Mouse (Mus musculus) right cerebral cortex, adult 2 months (tissue): Measurements from ENCODE around the gene Anln.
A peak's percentile ranks its signal among the peaks of the same experiment; 100 is the strongest.
"Not testable (repeated sequence)": the region's sequence is repeated elsewhere in the genome, so short reads cannot be mapped to it uniquely, and the experiment has no call there.

Experiments used
- DNase-seq, 2 experiments: peaks; one replicate each; pipeline ENCODE4 v3.0.0; 2021 to 2022; ENCODE audit warnings: low spot score in 2 of 2

Gene Anln

GRCm38 (mm10) chr9:22389021-22389476 lies at the start of gene Anln:
Gene Anln, minus strand, starts transcription at chr9:22389188.
- peak; percentile 79 to 80 for DNase-seq

DNA sequence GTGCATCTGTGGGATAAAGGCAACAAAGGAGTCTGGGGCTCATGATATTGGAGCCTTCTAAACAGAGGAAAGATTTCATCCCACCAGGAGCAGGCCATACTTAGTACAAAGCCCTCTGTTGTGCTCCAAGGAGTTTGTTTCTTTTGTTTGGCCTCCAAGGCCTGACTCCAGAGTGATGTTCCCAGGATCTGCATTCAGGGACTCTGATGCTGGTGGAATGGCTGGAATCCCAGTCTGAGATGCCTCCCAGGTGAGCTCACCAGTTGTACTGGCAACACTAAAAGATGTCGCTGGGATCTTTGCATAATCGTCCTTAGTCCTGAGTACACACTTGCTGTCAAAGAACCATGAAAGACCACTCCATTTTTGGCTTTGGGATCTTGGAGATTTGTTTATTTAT lies 45.1 kb upstream of the Anln start:
- no peak for DNase-seq

- no peak for DNase-seq
These were observed 44.2 kb upstream of the Anln start for GRCm38 (mm10) chr9:22433221-22433620.

DNA sequence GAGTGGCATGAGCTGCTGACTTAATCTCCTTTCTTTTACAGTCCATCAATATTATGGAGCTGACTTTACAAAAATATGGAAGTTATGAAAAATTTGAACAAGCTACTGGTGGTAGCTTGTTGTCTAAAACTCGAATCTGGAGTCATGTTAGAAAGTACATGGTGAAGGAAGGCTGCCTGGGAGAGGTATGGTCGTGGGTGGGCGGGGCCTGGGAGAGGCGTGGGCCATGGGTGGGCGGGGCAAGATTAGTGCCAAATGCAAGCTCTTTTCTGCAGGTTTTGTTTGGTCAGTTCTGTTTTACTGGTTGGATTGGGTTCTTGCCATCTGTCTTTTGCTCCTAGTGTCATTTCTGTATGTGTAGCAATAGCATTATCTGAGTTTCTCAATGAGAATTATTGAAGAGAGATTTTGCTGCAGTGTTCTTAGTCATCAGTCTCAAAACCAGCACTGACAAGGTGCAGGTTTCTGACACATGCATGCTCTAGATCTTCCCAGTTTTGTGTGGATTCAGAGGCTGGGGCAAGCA lies 41.4 kb upstream of the Anln start:
- DNase-seq, result no peak

DNA sequence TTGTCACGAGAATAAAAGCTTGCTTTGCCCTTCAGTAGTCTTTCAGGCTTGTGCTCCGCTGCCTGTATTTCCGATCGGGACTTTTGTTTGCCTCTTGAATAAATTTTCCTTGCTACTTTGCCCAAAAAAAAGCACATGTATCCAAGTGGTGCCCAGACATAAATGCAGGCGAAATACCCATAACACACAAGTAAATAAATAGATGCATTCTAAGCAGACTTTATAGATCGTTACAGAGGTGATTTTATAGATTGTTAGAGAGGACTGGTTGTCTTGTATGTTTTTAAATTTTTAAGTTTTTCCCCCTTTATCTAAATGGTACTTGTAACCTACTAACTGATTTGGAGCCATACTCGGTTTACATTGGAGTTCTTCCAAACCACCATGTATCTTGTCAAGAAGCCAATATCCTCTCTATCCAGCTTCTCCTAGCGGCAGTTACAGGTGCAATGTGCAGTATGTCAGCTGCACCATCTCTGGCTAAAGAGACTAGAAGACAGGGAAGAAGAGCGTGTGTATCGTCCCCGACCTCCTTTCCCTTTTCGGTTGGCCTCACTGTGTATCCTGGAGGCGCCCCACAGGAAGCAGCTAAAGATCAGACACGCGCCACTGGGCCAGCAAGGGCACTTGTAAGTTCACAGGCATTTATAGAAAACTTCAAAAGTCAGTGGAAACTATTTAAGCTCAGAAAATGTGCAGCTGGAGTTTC lies 40.7 kb upstream of the Anln start:
- DNase-seq, result no peak

DNA sequence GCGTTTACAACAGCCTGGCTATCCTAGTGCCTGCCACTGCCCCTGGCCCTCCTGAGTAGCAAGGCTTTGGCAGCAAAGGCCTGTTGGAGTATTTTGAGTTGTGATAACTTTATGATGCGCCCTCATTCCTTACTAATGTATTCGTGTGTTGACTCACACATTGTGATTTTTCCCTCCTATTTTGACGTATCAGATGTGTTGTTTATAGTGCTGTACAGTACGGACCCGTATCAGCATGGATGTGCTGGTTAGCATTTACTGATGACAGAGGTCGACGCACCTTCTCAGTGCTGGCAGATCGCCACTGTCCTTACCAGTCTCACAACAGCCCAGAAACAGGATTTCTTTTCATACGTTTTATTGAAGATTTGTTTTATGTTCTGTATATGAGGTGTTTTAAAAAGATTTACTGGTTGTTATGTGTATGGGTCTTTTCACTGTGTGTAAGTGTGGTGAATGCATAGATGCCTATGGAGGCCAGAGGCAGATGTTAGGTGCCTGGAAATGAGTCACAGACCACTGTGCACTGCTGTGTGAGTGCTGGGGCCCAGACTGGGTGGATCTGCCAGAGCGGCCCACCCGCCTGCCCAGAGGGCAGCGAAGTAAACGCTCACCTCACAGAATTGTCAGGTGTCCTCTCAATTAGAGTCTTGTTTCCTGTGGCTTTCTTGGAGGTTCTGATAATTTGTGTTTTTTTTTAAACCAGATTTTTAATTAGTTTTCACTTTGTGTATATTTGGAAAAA lies 39.9 kb upstream of the Anln start:
- DNase-seq, result no peak

- no peak for DNase-seq
These were observed 39.2 kb upstream of the Anln start for GRCm38 (mm10) chr9:22428028-22428665.

- DNase-seq, result no peak
These were observed 35.7 kb upstream of the Anln start for GRCm38 (mm10) chr9:22424719-22425118.

GRCm38 (mm10) chr9:22424196-22424595 lies 35.2 kb upstream of the Anln start:
- no peak for DNase-seq

DNA sequence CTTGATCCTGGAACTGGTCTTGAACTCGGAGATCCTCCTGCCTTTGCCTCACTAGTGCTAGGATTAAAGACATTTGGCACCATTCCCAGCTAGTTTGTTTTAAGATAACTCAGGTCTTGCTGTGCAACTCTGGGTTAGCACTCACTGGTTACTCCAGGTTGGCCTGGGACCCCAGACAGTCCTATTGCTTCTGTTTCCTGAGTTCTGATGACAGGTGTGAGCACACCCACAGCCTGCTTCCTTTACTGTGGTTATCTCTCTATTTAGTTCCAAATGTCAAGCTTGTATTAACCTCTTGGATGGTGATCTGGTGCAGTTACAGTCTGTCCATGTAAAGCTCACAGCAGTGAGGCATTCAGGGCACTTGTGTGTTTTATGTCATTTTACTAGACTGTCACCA lies 34.5 kb upstream of the Anln start:
- no peak for DNase-seq

DNA sequence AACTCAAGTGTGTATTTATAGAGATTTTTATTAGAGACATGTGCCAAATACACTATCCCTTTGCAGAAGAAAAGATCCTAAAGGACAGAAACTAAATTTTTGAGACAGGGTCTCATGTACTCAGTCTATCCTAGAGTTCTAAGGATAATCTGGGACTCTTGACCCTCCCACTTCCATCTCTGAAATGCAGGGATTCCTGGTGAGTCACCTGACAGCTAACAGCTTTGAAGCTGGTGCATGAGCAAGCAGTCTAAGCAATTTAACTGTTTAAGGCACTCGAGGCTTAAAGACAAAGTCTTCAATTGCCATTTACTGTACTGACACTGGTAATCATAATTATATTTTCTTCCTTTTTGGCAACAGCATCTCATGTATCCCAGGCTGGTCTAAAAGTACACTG lies 33.6 kb upstream of the Anln start:
- no peak for DNase-seq

DNA sequence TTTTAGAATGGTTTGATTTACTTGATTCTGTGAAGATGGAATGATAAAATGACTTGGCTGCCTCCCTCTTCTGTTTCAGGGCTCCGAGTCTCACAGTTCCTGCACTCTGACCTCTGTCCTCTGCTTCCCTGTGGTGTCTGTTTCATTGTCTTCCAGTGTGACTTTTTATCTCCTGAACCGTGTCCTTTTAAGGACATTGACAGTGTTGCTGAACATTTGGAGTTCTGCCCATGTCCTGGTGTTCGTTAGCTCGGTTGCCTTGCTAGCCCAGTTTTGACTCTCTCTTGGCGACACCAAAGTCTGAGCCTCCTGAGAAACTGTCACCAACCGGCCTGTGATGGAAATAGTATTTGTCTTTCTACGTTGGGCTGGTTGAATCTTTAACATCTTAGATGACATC lies 31.5 kb upstream of the Anln start:
- no peak for DNase-seq

DNA sequence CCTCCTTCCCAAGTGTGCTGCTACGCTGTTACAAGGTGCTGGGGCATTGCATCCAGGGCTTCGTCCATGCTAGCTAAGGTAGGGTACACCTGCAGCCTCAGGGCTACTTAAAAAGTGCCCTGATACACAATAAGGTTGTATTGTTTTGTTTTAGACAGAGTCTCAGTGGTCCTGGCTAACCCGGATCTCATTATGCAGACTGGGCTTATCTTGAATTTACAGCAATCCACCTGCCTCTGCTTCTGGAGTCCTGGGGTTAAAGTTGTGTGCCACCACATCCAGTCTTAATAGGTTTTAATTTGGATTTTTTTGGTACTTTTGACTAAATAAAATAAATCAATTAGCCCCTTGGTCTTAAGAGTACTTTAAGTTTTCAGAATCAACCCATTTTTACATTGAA lies 30.9 kb upstream of the Anln start:
- DNase-seq, result no peak

DNA sequence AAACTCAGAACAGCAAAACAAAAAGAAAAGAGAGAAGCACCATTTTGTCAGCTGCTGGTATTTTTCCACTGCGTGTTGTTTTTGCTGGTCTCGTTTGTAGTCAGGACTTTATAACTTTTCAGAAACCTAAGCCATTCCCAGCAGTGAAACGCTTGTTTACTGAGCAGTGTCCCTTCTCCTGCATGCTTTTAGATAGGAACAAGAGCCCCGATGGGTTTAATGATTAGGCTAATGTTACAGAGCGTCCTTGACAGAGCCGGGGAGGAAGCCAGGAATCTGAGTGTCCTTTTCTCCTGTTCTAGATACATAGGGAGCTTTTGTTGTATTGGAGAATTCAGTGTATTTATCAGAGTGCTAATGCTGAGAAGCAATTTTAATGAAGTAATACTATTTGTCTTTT lies 28.6 kb upstream of the Anln start:
- DNase-seq, result no peak

- DNase-seq, result no peak
These were observed 27.2 kb upstream of the Anln start for GRCm38 (mm10) chr9:22416187-22416586.

DNA sequence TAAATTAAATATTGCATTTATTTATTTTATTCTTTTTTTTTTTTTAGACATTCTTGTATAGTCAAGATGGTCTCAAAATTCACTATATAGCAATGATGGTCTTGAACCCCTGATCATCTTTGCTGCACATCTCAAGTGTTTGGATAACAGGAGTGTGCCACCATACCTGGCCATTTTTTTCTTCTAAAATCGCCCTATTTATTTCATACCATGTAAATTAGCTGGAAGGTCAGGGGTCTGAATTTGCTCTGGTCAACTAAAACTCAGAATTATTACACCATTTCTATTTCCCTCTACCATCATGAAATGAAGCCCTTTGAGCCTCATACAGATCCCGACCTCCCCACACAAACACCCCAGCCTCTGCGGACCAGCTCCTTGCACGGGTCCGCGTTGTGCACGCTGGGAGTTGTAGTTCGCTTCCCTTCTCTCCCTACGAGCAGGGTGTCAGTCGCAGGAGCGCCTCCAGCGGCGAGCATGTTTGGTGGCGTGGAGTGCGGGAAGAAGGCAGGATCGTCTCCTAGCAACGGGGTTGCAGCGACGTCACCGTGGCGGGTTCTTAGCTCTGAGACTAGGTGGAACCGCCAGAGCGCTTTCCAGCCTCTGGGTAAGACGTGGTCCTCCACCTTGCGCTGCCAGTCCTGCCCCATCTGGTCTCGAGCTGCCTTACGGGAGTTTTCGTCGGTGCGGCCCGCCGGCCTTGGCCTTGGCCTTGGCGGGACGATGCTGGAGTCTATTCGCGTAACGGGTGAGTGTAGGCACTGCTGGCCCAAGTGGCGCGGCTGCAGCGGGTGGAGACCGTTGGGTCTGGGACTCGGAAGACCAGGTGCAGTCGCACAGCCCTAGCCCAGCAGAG lies 22.2 kb upstream of the Anln start, which contains the start of gene 9530077C05Rik:
Gene 9530077C05Rik, plus strand, starts transcription at position 512 of the 856 bp plus-strand sequence.
- DNase-seq, result peak; percentile 98 to 99

DNA sequence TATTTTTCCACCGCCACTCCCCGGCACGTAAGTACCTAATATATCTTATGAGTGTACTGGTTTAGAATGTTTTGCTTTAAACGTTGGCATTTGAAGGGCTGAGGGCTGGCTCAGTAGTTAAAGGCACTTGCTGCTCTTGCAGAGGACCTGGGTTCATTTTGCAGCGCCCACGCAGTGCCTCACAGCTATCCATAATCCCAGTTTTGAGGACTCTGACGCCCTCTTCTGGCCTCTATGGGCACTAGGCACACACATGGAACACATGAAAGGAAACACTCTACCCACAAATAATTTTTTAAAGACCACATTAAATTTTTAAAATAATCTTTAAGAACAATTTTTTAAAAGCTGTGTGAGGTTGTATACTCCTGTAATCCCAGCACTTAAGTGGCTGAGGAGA lies 20.5 kb upstream of the Anln start:
- DNase-seq, result no peak

GRCm38 (mm10) chr9:22408344-22408743 lies 19.4 kb upstream of the Anln start:
- DNase-seq, result peak in 1 of 2 experiments; percentile 37

- not testable (repeated sequence) for DNase-seq
These were observed 18.6 kb upstream of the Anln start for GRCm38 (mm10) chr9:22407633-22408032.

DNA sequence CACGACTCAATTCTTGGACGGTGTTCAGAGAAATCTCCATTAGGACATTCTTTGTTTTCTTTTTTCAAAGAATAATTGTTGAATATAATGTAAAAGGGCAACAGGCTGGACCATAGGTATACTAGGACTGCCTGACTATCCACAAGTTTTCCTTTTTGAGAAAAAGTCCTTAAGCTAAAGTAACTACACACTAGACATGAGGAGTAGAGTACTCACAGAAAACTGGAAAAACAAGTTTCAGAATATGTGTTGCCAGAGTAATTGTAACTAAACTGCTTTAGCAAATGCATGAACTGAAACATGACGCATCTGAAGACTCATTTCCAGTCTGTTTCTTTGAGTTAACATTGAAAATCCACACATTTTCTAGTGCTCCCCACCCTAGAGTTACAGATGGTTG lies 16.4 kb upstream of the Anln start:
- no peak for DNase-seq

DNA sequence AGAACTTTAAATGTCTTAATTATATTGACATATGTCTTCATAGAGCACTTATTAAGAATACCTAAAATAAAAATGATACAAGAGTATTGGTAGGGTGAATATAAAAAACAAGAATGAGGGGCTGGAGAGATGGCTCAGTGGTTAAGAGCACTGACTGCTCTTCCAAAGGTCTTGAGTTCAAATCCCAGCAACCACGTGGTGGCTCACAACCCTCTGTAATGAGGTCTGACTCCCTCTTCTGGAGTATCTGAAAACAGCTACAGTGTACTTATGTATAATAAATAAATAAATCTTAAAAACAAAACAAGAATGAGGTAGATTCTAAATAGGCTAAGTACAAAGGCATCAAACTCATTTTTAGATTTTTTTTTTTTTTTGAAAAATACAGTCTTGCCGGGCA lies 14.5 kb upstream of the Anln start:
- DNase-seq, result not testable (repeated sequence)

- DNase-seq, result no peak
These were observed 14.0 kb upstream of the Anln start for GRCm38 (mm10) chr9:22402976-22403375.
